Mouse (Mus musculus) testis, adult 10 weeks (tissue): Measurements from ENCODE around the gene Psg18. TPM values are rescaled to one million over a fixed set of nuclear protein-coding genes. Genes with fewer than 3 reads are reported as not detected.

ENCODE experiments used
- polyA plus RNA-seq: library from polyadenylated mRNA; stranded (reverse); fragments of 350-450 nt; fragmentation: Illumina TruSeq; extraction: RNeasy Lipid Tissue Mini Kit (QIAGEN cat#74804); gene quantifications from one replicate; pipeline ENCODE4 v1.2.3, GENCODE M21; 2014; ENCODE audit warnings: low read depth, low replicate concordance

Gene Psg18
- polyA plus RNA-seq = not detected

GRCm38 (mm10) chr7:18354909-18355308 lies at the start of gene Psg18:
Gene Psg18, minus strand, starts transcription at chr7:18355009.

Other genes with a start within 250 kb of the Psg18 start
- gene Igfl3, start 178.5 kb downstream of the Psg18 start, polyA plus RNA-seq = not detected
- not detected for gene Mill1, start 109.7 kb downstream of the Psg18 start, polyA plus RNA-seq
- not detected for gene Psg28, start 77.0 kb upstream of the Psg18 start, polyA plus RNA-seq
- gene Psg26, start 129.2 kb upstream of the Psg18 start, polyA plus RNA-seq = not detected
- gene Psg25, start 177.3 kb upstream of the Psg18 start, polyA plus RNA-seq = not detected
- not detected for gene Psg27, start 212.3 kb upstream of the Psg18 start, polyA plus RNA-seq